Mouse (Mus musculus): ENCODE results near the gene Grip1. TPM values are rescaled to one million over a fixed set of nuclear protein-coding genes. Genes with fewer than 3 reads are reported as not detected.
A peak's percentile ranks its signal among the peaks of the same experiment; 100 is the strongest.

The Grip1 gene
- polyA plus RNA-seq, 1 experiment from 2014 or later, result 5.0 TPM

DNA sequence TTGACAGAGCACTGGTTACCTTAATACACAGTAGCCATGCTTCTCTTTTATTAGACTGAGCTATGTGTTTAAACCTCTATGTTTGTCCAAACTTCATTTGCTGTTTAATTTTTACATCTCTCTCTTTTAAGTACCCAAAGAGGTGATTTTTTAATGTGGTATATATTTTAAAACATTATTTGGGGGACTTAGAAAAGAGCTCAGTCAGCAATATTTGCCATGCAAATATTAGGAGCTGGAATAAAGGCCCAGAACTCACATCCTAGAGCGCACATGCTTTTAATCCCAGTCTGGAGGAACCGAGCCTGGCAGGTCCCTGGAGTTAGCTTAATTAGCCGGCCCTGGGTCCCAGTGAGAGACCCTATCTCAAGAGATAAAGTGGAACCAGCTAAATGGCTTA is 507.3 kb downstream of the Grip1 start:
- Histone ChIP-seq H3K9me3 (ENCODE audit: control insufficient read depth, low read length) (no peaks in the 10 kb centered on the region), H3K27me3 (replicated peaks; ENCODE audit: control insufficient read depth, insufficient read depth, low read length) (no peaks in the 10 kb centered on the region), H3K27ac (replicated peaks; ENCODE audit: low read depth, low read length) (no peak overlapping the region), H3K9ac (ENCODE audit: low read depth, low read length) (no peak overlapping the region), H3K4me1 (ENCODE audit: control insufficient read depth, insufficient read depth, low read length) (no peaks in the 10 kb centered on the region), H3K4me2 (ENCODE audit: low read depth, low read length) (no peak overlapping the region), H3K4me3 (ENCODE audit: low read depth, low read length) (no peak overlapping the region), H3K36me3 (ENCODE audit: control insufficient read depth, insufficient read depth, low read length) (no peaks in the 10 kb centered on the region)
- WGBS, result 54% methylated on average over 3 of the region's 3 CpGs
- DNase-seq (ENCODE audit: low spot score) (no peak), ATAC-seq (ENCODE audit: low read depth) (no peak)

DNA sequence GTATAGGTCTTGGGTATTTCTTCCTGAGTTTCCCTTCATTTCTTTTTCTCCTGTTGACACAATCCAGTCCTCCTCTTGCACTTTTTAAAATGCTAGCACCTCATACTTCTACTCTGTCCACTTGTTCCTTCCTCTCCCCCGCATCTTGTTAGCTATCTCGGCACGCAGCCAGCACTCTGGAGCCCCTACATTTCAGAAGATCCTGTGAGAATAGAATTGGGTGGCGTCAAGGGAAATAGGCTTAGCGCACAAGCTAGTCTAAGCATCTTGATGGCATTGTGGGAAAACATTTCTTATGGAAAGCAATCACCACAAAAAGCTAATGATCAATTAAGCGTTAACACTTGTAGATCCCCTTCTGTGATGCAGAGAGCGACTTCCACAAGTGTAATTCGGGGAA is 512.7 kb downstream of the Grip1 start:
- Histone ChIP-seq H3K4me2 (ENCODE audit: low read depth, low read length) (no peak overlapping the region), H3K27ac (replicated peaks; ENCODE audit: low read depth, low read length) (no peak overlapping the region), H3K27me3 (replicated peaks; ENCODE audit: control insufficient read depth, insufficient read depth, low read length) (no peaks in the 10 kb centered on the region), H3K9me3 (ENCODE audit: control insufficient read depth, low read length) (no peaks in the 10 kb centered on the region), H3K4me1 (ENCODE audit: control insufficient read depth, insufficient read depth, low read length) (no peaks in the 10 kb centered on the region), H3K9ac (ENCODE audit: low read depth, low read length) (no peak overlapping the region), H3K36me3 (ENCODE audit: control insufficient read depth, insufficient read depth, low read length) (no peaks in the 10 kb centered on the region), H3K4me3 (ENCODE audit: low read depth, low read length) (no peak overlapping the region)
- ATAC-seq (ENCODE audit: low read depth), result no peak
- 78% methylated on average over 8 of the region's 8 CpGs for WGBS
- DNase-seq (ENCODE audit: low spot score), result no peak

DNA sequence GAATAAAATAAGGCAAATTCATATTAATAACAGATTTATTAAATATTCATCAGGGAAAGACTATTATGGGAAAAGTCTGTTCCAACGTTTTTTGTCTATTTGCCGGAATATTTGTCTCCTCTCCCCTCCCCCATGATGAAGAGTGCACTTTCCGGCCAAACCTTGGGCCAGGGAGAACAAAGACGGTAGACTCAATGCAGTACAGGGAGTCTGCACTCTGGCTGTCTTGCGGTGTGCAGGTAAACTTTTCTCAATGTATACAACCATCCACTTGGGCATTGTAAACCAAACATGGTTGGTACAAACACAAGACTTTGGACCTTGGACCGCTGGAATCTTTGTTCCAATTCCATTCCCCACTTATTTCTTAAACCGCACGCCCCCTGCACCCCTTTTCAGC is 525.8 kb downstream of the Grip1 start:
- H3K27ac ChIP-seq (replicated peaks; ENCODE audit: low read depth, low read length), result no peak overlapping the region
- no peak for DNase-seq (ENCODE audit: low spot score)
- peak overlapping the region; percentile 29 for H3K4me2 ChIP-seq (ENCODE audit: low read depth, low read length)
- 46% methylated on average over 8 of the region's 8 CpGs for WGBS
- no peaks in the 10 kb centered on the region for H3K4me1 ChIP-seq (ENCODE audit: control insufficient read depth, insufficient read depth, low read length)
- H3K4me3 ChIP-seq (ENCODE audit: low read depth, low read length), result no peak overlapping the region
- no peaks in the 10 kb centered on the region for H3K9me3 ChIP-seq (ENCODE audit: control insufficient read depth, low read length)
- H3K36me3 ChIP-seq (ENCODE audit: control insufficient read depth, insufficient read depth, low read length), result no peaks in the 10 kb centered on the region
- ATAC-seq (ENCODE audit: low read depth), result no peak
- no peak overlapping the region for H3K9ac ChIP-seq (ENCODE audit: low read depth, low read length)
- H3K27me3 ChIP-seq (replicated peaks; ENCODE audit: control insufficient read depth, insufficient read depth, low read length), result no peaks in the 10 kb centered on the region

DNA sequence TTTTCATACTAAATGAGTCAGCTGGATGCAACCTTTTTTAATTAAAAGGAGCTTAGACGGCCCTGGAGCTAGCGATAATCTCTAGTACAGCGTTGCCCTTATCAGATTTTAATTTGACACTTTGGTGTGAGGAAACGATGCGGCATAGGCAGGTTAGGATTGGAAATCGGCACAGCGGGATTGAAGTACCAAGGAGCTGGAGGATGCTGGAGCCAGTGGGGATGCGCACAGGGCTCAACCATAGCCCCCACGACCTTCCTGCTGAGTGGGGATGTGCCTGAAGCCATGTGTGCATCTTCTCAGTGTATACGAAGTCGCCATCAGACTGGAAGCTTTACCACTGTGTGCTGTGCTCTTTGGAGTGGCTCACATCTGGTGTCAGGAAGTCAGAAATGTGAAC is 526.4 kb downstream of the Grip1 start:
- H3K4me1 ChIP-seq (ENCODE audit: control insufficient read depth, insufficient read depth, low read length), result no peaks in the 10 kb centered on the region
- H3K4me2 ChIP-seq (ENCODE audit: low read depth, low read length), result peak overlapping the region; percentile 12; the same call in 1 of the 2 replicates
- no peak overlapping the region for H3K9ac ChIP-seq (ENCODE audit: low read depth, low read length)
- no peaks in the 10 kb centered on the region for H3K27me3 ChIP-seq (replicated peaks; ENCODE audit: control insufficient read depth, insufficient read depth, low read length)
- DNase-seq (ENCODE audit: low spot score), result no peak
- H3K4me3 ChIP-seq (ENCODE audit: low read depth, low read length), result no peak overlapping the region
- H3K9me3 ChIP-seq (ENCODE audit: control insufficient read depth, low read length), result no peaks in the 10 kb centered on the region
- no peaks in the 10 kb centered on the region for H3K36me3 ChIP-seq (ENCODE audit: control insufficient read depth, insufficient read depth, low read length)
- ATAC-seq (ENCODE audit: low read depth), result no peak
- 32% methylated on average over 11 of the region's 11 CpGs for WGBS
- no peak overlapping the region for H3K27ac ChIP-seq (replicated peaks; ENCODE audit: low read depth, low read length)

DNA sequence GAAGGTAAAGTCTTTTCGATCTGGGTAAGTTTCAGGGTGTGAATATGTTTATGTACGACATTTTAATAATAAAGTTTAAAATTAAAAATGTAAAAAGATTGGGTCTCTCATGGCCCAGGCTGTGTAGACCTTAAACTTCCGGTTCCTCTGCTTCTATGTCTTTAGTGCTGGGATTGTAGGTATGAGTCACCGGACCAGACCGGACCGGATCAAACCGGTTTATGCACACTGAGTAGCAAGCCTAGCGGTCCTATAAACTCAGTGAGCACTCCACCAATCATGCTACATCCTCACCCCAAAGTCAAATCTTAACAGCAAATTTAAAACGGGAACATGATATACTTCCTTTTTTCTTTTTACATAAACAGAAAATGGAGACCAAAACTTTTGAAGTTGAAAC is 530.7 kb downstream of the Grip1 start:
- H3K27me3 ChIP-seq (replicated peaks; ENCODE audit: control insufficient read depth, insufficient read depth, low read length), result no peaks in the 10 kb centered on the region
- H3K36me3 ChIP-seq (ENCODE audit: control insufficient read depth, insufficient read depth, low read length), result no peaks in the 10 kb centered on the region
- no peaks in the 10 kb centered on the region for H3K9me3 ChIP-seq (ENCODE audit: control insufficient read depth, low read length)
- H3K4me3 ChIP-seq (ENCODE audit: low read depth, low read length), result no peak overlapping the region
- peak; percentile 33 for DNase-seq (ENCODE audit: low spot score)
- no peaks in the 10 kb centered on the region for H3K4me1 ChIP-seq (ENCODE audit: control insufficient read depth, insufficient read depth, low read length)
- 86% methylated on average over 9 of the region's 9 CpGs for WGBS
- ATAC-seq (ENCODE audit: low read depth), result no peak
- no peak overlapping the region for H3K4me2 ChIP-seq (ENCODE audit: low read depth, low read length)
- no peak overlapping the region for H3K9ac ChIP-seq (ENCODE audit: low read depth, low read length)
- H3K27ac ChIP-seq (replicated peaks; ENCODE audit: low read depth, low read length), result no peak overlapping the region

DNA sequence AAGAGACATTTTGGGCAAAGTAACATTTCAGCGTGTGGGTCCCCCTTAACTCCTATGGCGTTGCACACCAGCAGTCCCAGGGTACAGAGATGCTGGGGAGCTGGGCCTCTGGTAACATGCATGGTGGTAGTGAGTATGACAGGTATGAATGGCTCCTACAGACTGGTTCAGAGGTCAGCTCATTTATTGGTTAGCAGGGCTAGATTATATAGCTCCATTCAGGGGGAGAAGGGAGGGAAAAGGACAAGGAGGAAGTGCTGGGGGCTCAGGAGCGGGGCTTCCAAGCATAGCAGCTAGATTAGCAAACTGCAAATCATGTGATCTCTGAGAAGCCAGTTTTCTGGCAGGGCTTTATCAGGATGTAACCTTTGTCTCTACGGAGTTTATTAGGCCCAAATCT is 544.8 kb downstream of the Grip1 start:
- Histone ChIP-seq H3K27me3 (replicated peaks; ENCODE audit: control insufficient read depth, insufficient read depth, low read length) (no peaks in the 10 kb centered on the region), H3K9ac (ENCODE audit: low read depth, low read length) (no peak overlapping the region), H3K4me2 (ENCODE audit: low read depth, low read length) (no peak overlapping the region), H3K4me1 (ENCODE audit: control insufficient read depth, insufficient read depth, low read length) (no peaks in the 10 kb centered on the region), H3K36me3 (ENCODE audit: control insufficient read depth, insufficient read depth, low read length) (no peaks in the 10 kb centered on the region), H3K4me3 (ENCODE audit: low read depth, low read length) (no peak overlapping the region), H3K9me3 (ENCODE audit: control insufficient read depth, low read length) (no peaks in the 10 kb centered on the region), H3K27ac (replicated peaks; ENCODE audit: low read depth, low read length) (no peak overlapping the region)
- WGBS, result 73% methylated on average over 4 of the region's 4 CpGs
- no peak for DNase-seq (ENCODE audit: low spot score)
- no peak for ATAC-seq (ENCODE audit: low read depth)

DNA sequence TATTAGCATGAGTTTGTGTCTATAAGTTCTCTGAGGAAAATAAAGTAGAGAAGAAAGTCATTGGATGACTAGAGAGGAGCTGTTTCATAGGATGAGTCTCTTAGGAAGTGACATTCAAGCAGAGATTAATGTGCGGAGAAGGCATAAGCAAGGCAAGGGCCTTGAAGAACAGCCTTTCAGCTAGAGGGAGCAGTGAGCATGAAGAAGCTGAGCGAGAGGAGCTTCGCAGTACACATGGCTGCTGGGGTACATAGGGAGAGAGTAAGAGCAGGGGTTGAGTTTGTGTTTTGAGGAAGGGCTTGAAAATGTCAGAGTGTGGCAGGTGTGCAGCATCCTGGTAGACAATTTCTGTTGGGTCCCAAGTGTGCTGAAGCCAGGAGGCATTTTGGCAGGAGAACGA is 548.5 kb downstream of the Grip1 start:
- WGBS, result 92% methylated on average over 4 of the region's 4 CpGs
- H3K4me3 ChIP-seq (ENCODE audit: low read depth, low read length), result no peak overlapping the region
- H3K27me3 ChIP-seq (replicated peaks; ENCODE audit: control insufficient read depth, insufficient read depth, low read length), result no peaks in the 10 kb centered on the region
- no peak overlapping the region for H3K27ac ChIP-seq (replicated peaks; ENCODE audit: low read depth, low read length)
- no peak overlapping the region for H3K9ac ChIP-seq (ENCODE audit: low read depth, low read length)
- no peaks in the 10 kb centered on the region for H3K36me3 ChIP-seq (ENCODE audit: control insufficient read depth, insufficient read depth, low read length)
- ATAC-seq (ENCODE audit: low read depth), result no peak
- no peak for DNase-seq (ENCODE audit: low spot score)
- no peaks in the 10 kb centered on the region for H3K4me1 ChIP-seq (ENCODE audit: control insufficient read depth, insufficient read depth, low read length)
- no peaks in the 10 kb centered on the region for H3K9me3 ChIP-seq (ENCODE audit: control insufficient read depth, low read length)
- no peak overlapping the region for H3K4me2 ChIP-seq (ENCODE audit: low read depth, low read length)

DNA sequence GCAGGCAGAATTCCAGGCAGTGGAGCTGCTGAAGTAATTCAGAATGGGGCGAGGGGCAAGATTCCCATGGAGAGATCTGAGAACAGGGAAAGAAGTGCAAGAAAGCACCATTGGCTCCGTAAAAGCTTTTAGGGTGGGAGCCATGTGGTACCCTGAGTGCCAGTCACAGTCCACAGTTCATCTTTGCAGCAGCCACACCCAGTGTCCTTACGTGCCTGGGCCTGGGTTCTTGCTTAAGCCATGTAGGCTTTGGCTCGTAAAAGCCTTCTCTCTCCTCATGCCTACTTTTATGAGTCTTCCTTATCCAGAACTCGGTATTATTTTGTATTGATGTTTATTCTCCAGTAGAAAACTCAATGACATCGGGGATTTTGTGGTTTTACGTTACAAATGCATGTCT is 550.5 kb downstream of the Grip1 start:
- H3K9me3 ChIP-seq (ENCODE audit: control insufficient read depth, low read length), result no peaks in the 10 kb centered on the region
- H3K27me3 ChIP-seq (replicated peaks; ENCODE audit: control insufficient read depth, insufficient read depth, low read length), result no peaks in the 10 kb centered on the region
- H3K9ac ChIP-seq (ENCODE audit: low read depth, low read length), result no peak overlapping the region
- no peak overlapping the region for H3K4me2 ChIP-seq (ENCODE audit: low read depth, low read length)
- no peak overlapping the region for H3K4me3 ChIP-seq (ENCODE audit: low read depth, low read length)
- H3K27ac ChIP-seq (replicated peaks; ENCODE audit: low read depth, low read length), result no peak overlapping the region
- ATAC-seq (ENCODE audit: low read depth) (no peak), DNase-seq (ENCODE audit: low spot score) (no peak)
- 87% methylated on average over 7 of the region's 7 CpGs for WGBS
- no peaks in the 10 kb centered on the region for H3K36me3 ChIP-seq (ENCODE audit: control insufficient read depth, insufficient read depth, low read length)
- no peaks in the 10 kb centered on the region for H3K4me1 ChIP-seq (ENCODE audit: control insufficient read depth, insufficient read depth, low read length)

DNA sequence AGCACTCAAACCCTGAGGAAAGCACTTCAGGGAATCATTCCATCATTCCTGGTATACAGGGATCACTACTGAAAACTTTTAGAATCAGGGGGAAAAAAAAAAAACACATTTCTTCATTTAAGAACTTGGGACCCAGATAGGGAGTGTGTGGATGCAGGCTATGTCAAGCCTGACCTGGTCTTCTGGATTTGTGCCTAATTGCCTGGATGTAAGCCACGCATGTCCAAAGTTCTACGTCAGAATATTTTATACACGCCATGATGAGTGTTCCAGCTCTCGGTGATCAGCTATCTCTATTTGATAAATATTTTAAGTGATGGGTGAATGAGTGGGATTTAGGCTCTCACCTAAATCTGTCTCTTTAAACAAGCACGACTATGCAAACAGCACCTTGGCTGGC is 552.0 kb downstream of the Grip1 start:
- Histone ChIP-seq H3K9ac (ENCODE audit: low read depth, low read length) (no peak overlapping the region), H3K4me3 (ENCODE audit: low read depth, low read length) (no peak overlapping the region), H3K36me3 (ENCODE audit: control insufficient read depth, insufficient read depth, low read length) (no peaks in the 10 kb centered on the region), H3K9me3 (ENCODE audit: control insufficient read depth, low read length) (0 out of 2 replicates have a peak, but pooled peaks cover 3% of the 10 kb centered on the region), H3K4me1 (ENCODE audit: control insufficient read depth, insufficient read depth, low read length) (no peaks in the 10 kb centered on the region), H3K4me2 (ENCODE audit: low read depth, low read length) (no peak overlapping the region), H3K27me3 (replicated peaks; ENCODE audit: control insufficient read depth, insufficient read depth, low read length) (no peaks in the 10 kb centered on the region), H3K27ac (replicated peaks; ENCODE audit: low read depth, low read length) (no peak overlapping the region)
- DNase-seq (ENCODE audit: low spot score), result no peak
- no peak for ATAC-seq (ENCODE audit: low read depth)
- 83% methylated on average over 5 of the region's 5 CpGs for WGBS
